Mouse (Mus musculus): Measurements from ENCODE around the gene Spop. TPM values are rescaled to one million over a fixed set of nuclear protein-coding genes. Genes with fewer than 3 reads are reported as not detected.
A peak's percentile ranks its signal among the peaks of the same experiment; 100 is the strongest.

Gene Spop
- polyA plus RNA-seq, 1 experiment from 2014 or later, result 89.6 TPM

GRCm38 (mm10) chr11:95508211-95508926, 94.5 kb downstream of the Spop start:
- H3K9me3 ChIP-seq (ENCODE audit: control insufficient read depth, low read length), result no peaks in the 10 kb centered on the region
- peaks cover 9 to 12% of the 10 kb centered on the region in 2 experiments; a peak in 3 of 4 replicates for H3K4me1 ChIP-seq (ENCODE audit: control insufficient read depth in 2 of 2, insufficient read depth in 2 of 2, low read length in 2 of 2)
- H3K9ac ChIP-seq (ENCODE audit: low read length), result no peak overlapping the region
- ATAC-seq (ENCODE audit: insufficient number of reproducible peaks, insufficient read depth, low FRiP score, low read depth), result no peak
- 60% methylated on average over 13 of the region's 13 CpGs for whole genome bisulfite sequencing
- no peak overlapping the region for H3K4me2 ChIP-seq (ENCODE audit: low read length)
- no peak overlapping the region for H3K4me3 ChIP-seq (ENCODE audit: control insufficient read depth in 1 of 2, insufficient read depth in 1 of 2, low read depth in 1 of 2, low read length in 2 of 2)
- H3K27ac ChIP-seq (replicated peaks in 1 of 2; ENCODE audit: control insufficient read depth in 1 of 2, insufficient read depth in 1 of 2, low read depth in 2 of 2, low read length in 2 of 2), result no peak overlapping the region
- H3K27me3 ChIP-seq (ENCODE audit: control insufficient read depth, insufficient read depth, low read length), result peaks cover 26% of the 10 kb centered on the region
- H3K36me3 ChIP-seq (ENCODE audit: control insufficient read depth, insufficient read depth, low read length), result no peaks in the 10 kb centered on the region

GRCm38 (mm10) chr11:95509126-95509717, 95.3 kb downstream of the Spop start:
- peaks cover 35% of the 10 kb centered on the region for H3K27me3 ChIP-seq (ENCODE audit: control insufficient read depth, insufficient read depth, low read length)
- H3K4me1 ChIP-seq (ENCODE audit: control insufficient read depth in 2 of 2, insufficient read depth in 2 of 2, low read length in 2 of 2), result peaks cover 4 to 5% of the 10 kb centered on the region in 2 experiments; a peak in 3 of 4 replicates
- H3K4me2 ChIP-seq (ENCODE audit: low read length), result no peak overlapping the region
- H3K27ac ChIP-seq (replicated peaks in 1 of 2; ENCODE audit: control insufficient read depth in 1 of 2, insufficient read depth in 1 of 2, low read depth in 2 of 2, low read length in 2 of 2), result no peak overlapping the region
- H3K36me3 ChIP-seq (ENCODE audit: control insufficient read depth, insufficient read depth, low read length), result no peaks in the 10 kb centered on the region
- no peak for ATAC-seq (ENCODE audit: insufficient number of reproducible peaks, insufficient read depth, low FRiP score, low read depth)
- WGBS, result 71% methylated on average over 6 of the region's 6 CpGs
- no peaks in the 10 kb centered on the region for H3K9me3 ChIP-seq (ENCODE audit: control insufficient read depth, low read length)
- no peak overlapping the region for H3K9ac ChIP-seq (ENCODE audit: low read length)
- no peak overlapping the region for H3K4me3 ChIP-seq (ENCODE audit: control insufficient read depth in 1 of 2, insufficient read depth in 1 of 2, low read depth in 1 of 2, low read length in 2 of 2)

GRCm38 (mm10) chr11:95510631-95511030, 96.8 kb downstream of the Spop start:
- Histone ChIP-seq H3K4me1 (ENCODE audit: control insufficient read depth in 2 of 2, insufficient read depth in 2 of 2, low read length in 2 of 2) (peaks cover 2 to 6% of the 10 kb centered on the region in 2 experiments; a peak in 1 of 4 replicates), H3K9ac (ENCODE audit: low read length) (no peak overlapping the region), H3K36me3 (ENCODE audit: control insufficient read depth, insufficient read depth, low read length) (no peaks in the 10 kb centered on the region), H3K4me2 (ENCODE audit: low read length) (no peak overlapping the region), H3K9me3 (ENCODE audit: control insufficient read depth, low read length) (no peaks in the 10 kb centered on the region), H3K4me3 (ENCODE audit: control insufficient read depth in 1 of 2, insufficient read depth in 1 of 2, low read depth in 1 of 2, low read length in 2 of 2) (no peak overlapping the region), H3K27ac (replicated peaks in 1 of 2; ENCODE audit: control insufficient read depth in 1 of 2, insufficient read depth in 1 of 2, low read depth in 2 of 2, low read length in 2 of 2) (no peak overlapping the region), H3K27me3 (ENCODE audit: control insufficient read depth, insufficient read depth, low read length) (peaks cover 49% of the 10 kb centered on the region)
- WGBS, result 85% methylated on average over 12 of the region's 12 CpGs
- ATAC-seq (ENCODE audit: insufficient number of reproducible peaks, insufficient read depth, low FRiP score, low read depth), result no peak

GRCm38 (mm10) chr11:95511919-95512318, 98.0 kb downstream of the Spop start:
- ATAC-seq (ENCODE audit: insufficient number of reproducible peaks, insufficient read depth, low FRiP score, low read depth), result no peak
- H3K27me3 ChIP-seq (ENCODE audit: control insufficient read depth, insufficient read depth, low read length), result peaks cover 60% of the 10 kb centered on the region
- WGBS, result 50% methylated on average over 1 of the region's 1 CpGs
- H3K36me3 ChIP-seq (ENCODE audit: control insufficient read depth, insufficient read depth, low read length), result no peaks in the 10 kb centered on the region
- H3K9ac ChIP-seq (ENCODE audit: low read length), result no peak overlapping the region
- H3K4me1 ChIP-seq (ENCODE audit: control insufficient read depth in 2 of 2, insufficient read depth in 2 of 2, low read length in 2 of 2), result peaks cover 5 to 6% of the 10 kb centered on the region in 2 experiments; a peak in 2 of 4 replicates
- no peak overlapping the region for H3K4me3 ChIP-seq (ENCODE audit: control insufficient read depth in 1 of 2, insufficient read depth in 1 of 2, low read depth in 1 of 2, low read length in 2 of 2)
- H3K4me2 ChIP-seq (ENCODE audit: low read length), result no peak overlapping the region
- no peaks in the 10 kb centered on the region for H3K9me3 ChIP-seq (ENCODE audit: control insufficient read depth, low read length)
- H3K27ac ChIP-seq (replicated peaks in 1 of 2; ENCODE audit: control insufficient read depth in 1 of 2, insufficient read depth in 1 of 2, low read depth in 2 of 2, low read length in 2 of 2), result no peak overlapping the region

- ATAC-seq (ENCODE audit: insufficient number of reproducible peaks, insufficient read depth, low FRiP score, low read depth), result no peak
- H3K4me3 ChIP-seq (ENCODE audit: control insufficient read depth in 1 of 2, insufficient read depth in 1 of 2, low read depth in 1 of 2, low read length in 2 of 2), result no peak overlapping the region
- H3K27ac ChIP-seq (replicated peaks in 1 of 2; ENCODE audit: control insufficient read depth in 1 of 2, insufficient read depth in 1 of 2, low read depth in 2 of 2, low read length in 2 of 2), result no peak overlapping the region
- no peaks in the 10 kb centered on the region for H3K36me3 ChIP-seq (ENCODE audit: control insufficient read depth, insufficient read depth, low read length)
- no peak overlapping the region for H3K4me2 ChIP-seq (ENCODE audit: low read length)
- H3K27me3 ChIP-seq (ENCODE audit: control insufficient read depth, insufficient read depth, low read length), result peaks cover 61% of the 10 kb centered on the region
- WGBS, result 76% methylated on average over 6 of the region's 6 CpGs
- no peak overlapping the region for H3K9ac ChIP-seq (ENCODE audit: low read length)
- H3K4me1 ChIP-seq (ENCODE audit: control insufficient read depth in 2 of 2, insufficient read depth in 2 of 2, low read length in 2 of 2), result peaks cover 3 to 5% of the 10 kb centered on the region in 2 experiments; a peak in 2 of 4 replicates
- no peaks in the 10 kb centered on the region for H3K9me3 ChIP-seq (ENCODE audit: control insufficient read depth, low read length)
Observed at GRCm38 (mm10) chr11:95512383-95512782, 98.5 kb downstream of the Spop start.

- Histone ChIP-seq H3K9me3 (ENCODE audit: control insufficient read depth, low read length) (no peaks in the 10 kb centered on the region), H3K4me1 (ENCODE audit: control insufficient read depth in 2 of 2, insufficient read depth in 2 of 2, low read length in 2 of 2) (peaks cover 3 to 5% of the 10 kb centered on the region in 2 experiments; a peak in 2 of 4 replicates), H3K4me2 (ENCODE audit: low read length) (peak overlapping the region; percentile 91), H3K36me3 (ENCODE audit: control insufficient read depth, insufficient read depth, low read length) (no peaks in the 10 kb centered on the region), H3K4me3 (ENCODE audit: control insufficient read depth in 1 of 2, insufficient read depth in 1 of 2, low read depth in 1 of 2, low read length in 2 of 2) (peak overlapping the region; percentile 50 to 58), H3K9ac (ENCODE audit: low read length) (peak overlapping the region; percentile 63), H3K27ac (replicated peaks in 1 of 2; ENCODE audit: control insufficient read depth in 1 of 2, insufficient read depth in 1 of 2, low read depth in 2 of 2, low read length in 2 of 2) (no peak overlapping the region), H3K27me3 (ENCODE audit: control insufficient read depth, insufficient read depth, low read length) (peaks cover 61% of the 10 kb centered on the region)
- WGBS, result under 1% methylated on average over 60 of the region's 66 CpGs
- no peak for ATAC-seq (ENCODE audit: insufficient number of reproducible peaks, insufficient read depth, low FRiP score, low read depth)
Observed at GRCm38 (mm10) chr11:95513461-95514297, 99.8 kb downstream of the Spop start.

- under 1% methylated on average over 49 of the region's 66 CpGs for WGBS
- H3K9me3 ChIP-seq (ENCODE audit: control insufficient read depth, low read length), result no peaks in the 10 kb centered on the region
- no peak within 1 kb of the TSS for H3K27ac ChIP-seq (replicated peaks in 1 of 2; ENCODE audit: control insufficient read depth in 1 of 2, insufficient read depth in 1 of 2, low read depth in 2 of 2, low read length in 2 of 2)
- peak within 1 kb of the TSS; percentile 91 for H3K4me2 ChIP-seq (ENCODE audit: low read length)
- H3K4me1 ChIP-seq (ENCODE audit: control insufficient read depth in 2 of 2, insufficient read depth in 2 of 2, low read length in 2 of 2), result peaks cover 3 to 8% of the 10 kb centered on the region in 2 experiments; a peak in 2 of 4 replicates
- ATAC-seq (ENCODE audit: insufficient number of reproducible peaks, insufficient read depth, low FRiP score, low read depth), result no peak; the same call in 1 of the 2 replicates
- H3K27me3 ChIP-seq (ENCODE audit: control insufficient read depth, insufficient read depth, low read length), result peaks cover 61% of the 10 kb centered on the region
- H3K4me3 ChIP-seq (ENCODE audit: control insufficient read depth in 1 of 2, insufficient read depth in 1 of 2, low read depth in 1 of 2, low read length in 2 of 2), result peak within 1 kb of the TSS; percentile 50 to 58
- no peaks in the 10 kb centered on the region for H3K36me3 ChIP-seq (ENCODE audit: control insufficient read depth, insufficient read depth, low read length)
- peak within 1 kb of the TSS; percentile 63 for H3K9ac ChIP-seq (ENCODE audit: low read length)
Observed at GRCm38 (mm10) chr11:95514298-95514861, 100.5 kb downstream of the Spop start, which contains the start of gene Nxph3. TSS of gene Nxph3 (minus strand) at chr11:95514570.
